Mouse (Mus musculus) bone marrow macrophage, adult 2 months (primary cell): Measurements from ENCODE around the gene Ptp4a2.

ENCODE experiments used
- CTCF ChIP-seq: IDR thresholded peaks from 2 replicates; pipeline ENCODE4 v1.5.1; 2012; ENCODE audit warnings: low read depth, mild to moderate bottlenecking, low read length, moderate library complexity
- POLR2A ChIP-seq: IDR thresholded peaks from 2 replicates; pipeline ENCODE4 v1.6.1; 2012; ENCODE audit warnings: mild to moderate bottlenecking, low read depth, low read length, borderline replicate concordance

DNA sequence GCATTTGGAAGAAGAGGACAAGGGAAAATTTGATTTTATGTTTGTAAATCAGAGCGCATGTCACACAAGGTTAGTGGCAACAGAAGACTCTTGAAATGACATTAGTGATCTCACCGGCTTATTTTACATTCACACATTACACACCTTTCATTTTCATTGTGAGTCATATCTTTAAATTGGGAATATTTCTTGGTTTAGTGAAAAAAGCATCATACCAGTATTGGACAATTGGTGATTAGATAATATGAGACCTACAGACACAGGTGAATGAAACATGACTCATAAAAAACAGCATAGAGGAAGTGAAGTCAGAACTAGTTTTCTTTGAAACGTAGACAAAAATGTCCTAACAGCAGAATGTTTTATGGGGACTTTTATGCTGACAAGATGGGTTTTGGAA lies 16.6 kb downstream of the Ptp4a2 start:
- TF ChIP-seq CTCF = no peak
- no peak for TF ChIP-seq POLR2A
